Mouse (Mus musculus): Measurements from ENCODE around the gene Gm10234. TPM values are rescaled to one million over a fixed set of nuclear protein-coding genes. Genes with fewer than 3 reads are reported as not detected.

Gm10234 gene
- total and polyA plus RNA-seq, 2 experiments from 2014 or later = not detected

- Histone ChIP-seq H3K9ac (replicated peaks; ENCODE audit: low read depth, low read length) (no peak overlapping the region), H3K27me3 (ENCODE audit: control insufficient read depth, insufficient read depth, low read length) (no peaks in the 10 kb centered on the region), H3K4me3 (ENCODE audit: low read depth, low read length) (no peak overlapping the region), H3K36me3 (replicated peaks; ENCODE audit: control insufficient read depth, insufficient read depth, low read length) (no peaks in the 10 kb centered on the region), H3K27ac (ENCODE audit: low read depth) (no peak overlapping the region), H3K9me3 (replicated peaks; ENCODE audit: control insufficient read depth, low read length) (no peaks in the 10 kb centered on the region), H3K4me1 (ENCODE audit: control insufficient read depth, insufficient read depth) (0 out of 2 replicates have a peak, but pooled peaks cover 8% of the 10 kb centered on the region), H3K4me2 (ENCODE audit: low read depth, low read length) (no peak overlapping the region)
- no peak for DNase-seq (ENCODE audit: low spot score)
- no peak for ATAC-seq (ENCODE audit: insufficient read depth, low read depth)
- TF ChIP-seq EP300 (IDR thresholded peaks at IDR 0.05; ENCODE audit: low read depth) (no peak), CTCF (IDR thresholded peaks at IDR 0.05; ENCODE audit: low read depth) (no peak)
- 67% methylated on average over 4 of the region's 4 CpGs for WGBS
Measured at GRCm38 (mm10) chr6:95371811-95372210, 49.9 kb downstream of the Gm10234 start.

Other genes starting within 250 kb of the Gm10234 start
- 0.12 TPM in 1 of 2 replicates, not detected in the other for gene Kbtbd8, start 204.9 kb upstream of the Gm10234 start, total RNA-seq (2014; rRNA removed; ENCODE audit: low replicate concordance)
- 0.12 and 0.25 TPM in 2 replicates for gene Kbtbd8, start 204.9 kb upstream of the Gm10234 start, polyA plus RNA-seq (2015; fragmentation: Nextera tagmentation; extraction: Ambion mirVana)

All from heart, postnatal 0 days (tissue).